Mouse (Mus musculus) MEL (cell line): ENCODE measurements at regions not wholly inside any gene's neighbourhood (a gene's known extent, or its start where the extent isn't known, plus 50 kb on each side); places are given as distances from the start of the nearest gene placed in this dataset.

Experiments used
- CHD1 ChIP-seq: IDR thresholded peaks from 2 replicates; pipeline ENCODE4 v1.6.1; 2012; ENCODE audit warnings: low read depth, mild to moderate bottlenecking, inconsistent platforms, low read length, improper control_type of control experiment
- CTCF ChIP-seq, 3 experiments: IDR thresholded peaks in 2 of 3; conservative IDR thresholded peaks in 1 of 3; 2 replicates each; pipeline ENCODE4 v1.5.1; 2011 to 2012; ENCODE audit warnings: low read length in 3 of 3, low read depth in 2 of 3, mild to moderate bottlenecking in 2 of 3, improper control_type of control experiment in 1 of 3, inconsistent platforms in 1 of 3, mixed read lengths in 1 of 3, moderate library complexity in 1 of 3; ENCODE audit not compliant: control insufficient read depth in 1 of 3, insufficient read depth in 1 of 3, poor library complexity in 1 of 3, severe bottlenecking in 1 of 3
- EP300 ChIP-seq, 2 experiments: IDR thresholded peaks; 2 replicates each; pipeline ENCODE4 v1.6.1; 2011; ENCODE audit warnings: improper control_type of control experiment in 2 of 2, low read length in 2 of 2, low read depth in 1 of 2, mild to moderate bottlenecking in 1 of 2
- JUND ChIP-seq: IDR thresholded peaks from 2 replicates; pipeline ENCODE4 v1.6.1; 2011; ENCODE audit warnings: low read depth, mild to moderate bottlenecking, improper control_type of control experiment, low read length
- SMC3 ChIP-seq: IDR thresholded peaks from 2 replicates; pipeline ENCODE4 v1.6.1; 2011; ENCODE audit warnings: low read depth, low read length, improper control_type of control experiment

- TF ChIP-seq CTCF (IDR thresholded peaks at IDR 0.05 in 2 of 3, conservative IDR thresholded peaks at IDR 0.05 in 1 of 3; ENCODE audit: control insufficient read depth in 1 of 3, insufficient read depth in 1 of 3, low read depth in 2 of 3, low read length in 3 of 3, poor library complexity in 1 of 3, severe bottlenecking in 1 of 3) (no peak), CHD1 (no peak), EP300 (IDR thresholded peaks at IDR 0.05; ENCODE audit: low read depth in 1 of 2, low read length in 2 of 2) (no peak), SMC3 (no peak), JUND (no peak)
Observed at GRCm38 (mm10) chr1:34678734-34679068, 99.2 kb downstream of the Amer3 start.
